Mouse (Mus musculus): ENCODE measurements around the gene Acox1.
A peak's percentile ranks its signal among the peaks of the same experiment; 100 is the strongest.

GRCm38 (mm10) chr11:116215181-116215580 lies 16.3 kb upstream of the Acox1 start:
- TF ChIP-seq POLR2AphosphoS2 (IDR thresholded peaks at IDR 0.05; ENCODE audit: low read length) (no peak), GATA1 (IDR thresholded peaks at IDR 0.05; ENCODE audit: low read depth, low read length) (no peak), UBTF (IDR thresholded peaks at IDR 0.05; ENCODE audit: borderline replicate concordance, insufficient read depth, low read depth, low read length) (no peak), POLR2A (IDR thresholded peaks at IDR 0.05; ENCODE audit: control insufficient read depth in 1 of 2, insufficient read depth in 1 of 2, low read depth in 1 of 2, low read length in 2 of 2, poor library complexity in 1 of 2) (no peak), HCFC1 (IDR thresholded peaks at IDR 0.05; ENCODE audit: low read depth, low read length) (no peak), CTCF (IDR thresholded peaks at IDR 0.05 in 2 of 3, conservative IDR thresholded peaks at IDR 0.05 in 1 of 3; ENCODE audit: control insufficient read depth in 1 of 3, insufficient read depth in 1 of 3, low read depth in 2 of 3, low read length in 3 of 3, poor library complexity in 1 of 3, severe bottlenecking in 1 of 3) (peak; percentile 56 to 87 (median 78)), NELFE (IDR thresholded peaks at IDR 0.05; ENCODE audit: low read depth, low read length) (no peak), RAD21 (IDR thresholded peaks at IDR 0.05; ENCODE audit: low read depth, low read length) (peak; percentile 35), ZNF384 (IDR thresholded peaks at IDR 0.05; ENCODE audit: low read depth, low read length) (no peak), MAX (IDR thresholded peaks at IDR 0.05; ENCODE audit: low read length) (no peak), POLR2AphosphoS5 (IDR thresholded peaks at IDR 0.05; ENCODE audit: borderline replicate concordance, low read depth, low read length) (no peak)
